Mouse (Mus musculus) cortical plate, adult 2 months (tissue): Measurements from ENCODE around the gene Olfr819.

Source experiments
- CTCF ChIP-seq: fragments of 200-500 bp; IDR thresholded peaks from 2 replicates; pipeline ENCODE4 v1.5.1; 2011; ENCODE audit warnings: mild to moderate bottlenecking, control low read depth, low read length; ENCODE audit not compliant: insufficient read depth; ENCODE audit errors: extremely low read depth
- POLR2A ChIP-seq: fragments of 200-500 bp; IDR thresholded peaks from 2 replicates; pipeline ENCODE4 v1.6.1; 2011; ENCODE audit warnings: mild to moderate bottlenecking, low read length, control low read depth; ENCODE audit not compliant: insufficient read depth; ENCODE audit errors: extremely low read depth

DNA sequence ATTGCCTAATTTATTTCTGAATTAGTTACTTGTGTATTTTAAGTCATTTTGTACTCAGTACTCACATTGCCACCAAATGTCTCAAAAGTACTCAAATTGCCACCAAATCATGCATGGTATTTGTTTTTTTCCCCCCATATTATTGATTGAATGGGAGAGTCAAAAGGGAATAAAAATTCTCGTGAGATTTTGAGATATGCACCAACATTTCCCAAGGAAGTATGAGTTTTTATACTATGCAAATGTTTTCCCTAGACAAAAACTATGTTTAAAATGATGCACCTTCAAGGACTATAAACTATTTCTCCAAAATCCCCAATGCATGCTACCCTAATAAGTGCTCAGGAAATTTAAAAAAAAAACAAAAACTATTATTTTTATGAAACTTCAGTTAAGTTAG lies 51.6 kb downstream of the Olfr819 start, which contains the start of gene Olfr816:
- no peak for TF ChIP-seq CTCF
- no peak for TF ChIP-seq POLR2A
